Mouse (Mus musculus) kidney, postnatal 0 days (tissue): ENCODE data around the gene Sorcs2. TPM values are rescaled to one million over a fixed set of nuclear protein-coding genes. Genes with fewer than 3 reads are reported as not detected.

ENCODE experiments used
- ATAC-seq: fragments of 200-750 bp; cut with Nextera tagmentation; replicated peaks from 2 replicates; pipeline ENCODE4 v1.8.0; 2017; ENCODE audit warnings: low read depth, moderate number of reproducible peaks, moderate TSS enrichment, moderate library complexity; ENCODE audit not compliant: low FRiP score
- DNase-seq: peaks from one replicate; pipeline ENCODE4 v3.0.0-alpha.2; 2016; ENCODE audit warnings: low spot score
- H3K27ac ChIP-seq: fragments of 300-500 bp; sonication (generic); 2 replicates; pipeline ENCODE4 v1.5.1; 2014; ENCODE audit warnings: mild to moderate bottlenecking
- H3K27me3 ChIP-seq: fragments of 300-500 bp; sonication (generic); 2 replicates; pipeline ENCODE4 v1.6.1; 2014; ENCODE audit warnings: low read length, mixed read lengths; ENCODE audit not compliant: insufficient read depth
- H3K36me3 ChIP-seq: fragments of 300-500 bp; sonication (generic); 2 replicates; pipeline ENCODE4 v1.6.1; 2014; ENCODE audit warnings: low read length, mixed read lengths; ENCODE audit not compliant: insufficient read depth
- H3K4me1 ChIP-seq: fragments of 300-500 bp; sonication (generic); replicated peaks from 2 replicates; pipeline ENCODE4 v1.6.1; 2014; ENCODE audit warnings: antibody characterized with exemption, low read length, mixed read lengths; ENCODE audit not compliant: insufficient read depth
- H3K4me2 ChIP-seq: fragments of 300-500 bp; sonication (generic); 2 replicates; pipeline ENCODE4 v1.6.1; 2014; ENCODE audit warnings: mild to moderate bottlenecking, low read length, moderate library complexity, mixed read lengths
- H3K4me3 ChIP-seq: fragments of 300-500 bp; sonication (generic); replicated peaks from 2 replicates; pipeline ENCODE4 v1.5.1; 2014; ENCODE audit warnings: low read depth, low read length
- H3K9ac ChIP-seq: fragments of 300-500 bp; sonication (generic); 2 replicates; pipeline ENCODE4 v1.6.1; 2014; ENCODE audit warnings: low read depth, low read length
- H3K9me3 ChIP-seq: fragments of 300-500 bp; sonication (generic); replicated peaks from 2 replicates; pipeline ENCODE4 v1.6.1; 2016; ENCODE audit warnings: low read length, inconsistent platforms, mixed read lengths
- CTCF ChIP-seq: IDR thresholded peaks from 2 replicates; pipeline ENCODE4 v1.5.1; 2016; ENCODE audit warnings: antibody characterized with exemption, low read depth, mild to moderate bottlenecking, moderate library complexity
- WGBS: fragments of 180-500 bp; shearing (Covaris S2); extraction: QIAGEN DNeasy Blood & Tissue Kit; methylation state at CpG from one replicate; pipeline ENCODE4 v1.1.7; 2014; 5-methylcytosine and 5-hydroxymethylcytosine counted together
- polyA plus RNA-seq: library from polyadenylated mRNA; unstranded; fragments of >200 nt; fragmentation: Nextera tagmentation; extraction: Ambion mirVana; gene quantifications from 2 replicates; pipeline ENCODE4 v1.2.1, GENCODE M21; 2015

Sorcs2 gene
- polyA plus RNA-seq, 1 experiment from 2014 or later: 5.1 TPM

DNA sequence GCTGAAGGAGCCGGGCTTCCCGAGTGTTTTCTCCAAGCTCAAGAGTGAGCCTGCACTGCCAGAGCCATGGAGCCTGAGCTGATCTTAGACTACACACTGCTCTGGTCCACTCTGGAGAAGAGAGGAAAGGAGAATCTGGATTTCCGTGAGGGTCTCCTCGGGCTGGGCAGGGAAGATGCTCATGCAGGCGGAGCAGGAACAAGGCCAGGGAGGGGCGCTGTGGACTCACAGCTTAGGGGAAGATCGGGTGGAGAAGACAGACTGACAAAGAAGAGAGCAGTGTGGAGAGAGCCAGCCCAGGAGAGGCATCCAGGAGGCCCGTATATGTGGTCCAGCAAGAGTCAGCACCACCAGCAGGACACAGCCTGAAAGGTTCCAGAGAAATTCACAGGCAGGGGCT lies 248.8 kb downstream of the Sorcs2 start:
- H3K27ac ChIP-seq: no peak overlapping the region
- no peak overlapping the region for H3K9ac ChIP-seq
- H3K4me2 ChIP-seq: no peak overlapping the region
- no peaks in the 10 kb centered on the region for H3K27me3 ChIP-seq
- ATAC-seq (no peak), DNase-seq (no peak)
- H3K9me3 ChIP-seq: no peaks in the 10 kb centered on the region
- peak; percentile 46 for TF ChIP-seq CTCF
- no peaks in the 10 kb centered on the region for H3K4me1 ChIP-seq
- WGBS: 55% methylated on average over 8 of the region's 8 CpGs
- H3K36me3 ChIP-seq: no peaks in the 10 kb centered on the region
- H3K4me3 ChIP-seq: no peak overlapping the region

- Histone ChIP-seq H3K27ac (no peak overlapping the region), H3K4me2 (no peak overlapping the region), H3K9ac (no peak overlapping the region), H3K36me3 (no peaks in the 10 kb centered on the region), H3K9me3 (no peaks in the 10 kb centered on the region), H3K4me1 (no peaks in the 10 kb centered on the region), H3K27me3 (no peaks in the 10 kb centered on the region), H3K4me3 (no peak overlapping the region)
- DNase-seq: no peak
- 82% methylated on average over 2 of the region's 2 CpGs for WGBS
- ATAC-seq: no peak
- TF ChIP-seq CTCF: no peak
Measured at GRCm38 (mm10) chr5:36146589-36146988, 251.3 kb downstream of the Sorcs2 start.

DNA sequence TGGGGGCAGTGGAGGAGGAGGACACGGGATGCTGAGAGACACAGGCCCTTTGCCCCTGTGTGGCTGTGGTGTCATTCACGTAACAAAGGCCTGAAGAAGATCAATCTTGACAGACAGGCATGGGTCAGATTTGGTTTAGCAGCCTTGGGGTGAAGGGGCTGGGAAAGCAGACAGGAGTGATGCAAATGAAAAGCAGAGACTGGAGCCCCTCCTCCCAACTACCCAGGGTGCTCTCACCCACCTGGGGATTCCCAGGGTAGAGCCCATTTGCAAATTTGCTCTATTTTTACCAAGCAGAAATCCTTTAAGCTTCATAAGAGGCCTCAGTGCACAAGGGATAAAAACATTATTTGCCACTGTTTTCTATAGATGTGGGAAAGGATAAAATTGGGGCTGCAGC lies 253.4 kb downstream of the Sorcs2 start:
- no peak for TF ChIP-seq CTCF
- no peaks in the 10 kb centered on the region for H3K36me3 ChIP-seq
- no peaks in the 10 kb centered on the region for H3K4me1 ChIP-seq
- H3K27me3 ChIP-seq: no peaks in the 10 kb centered on the region
- DNase-seq (no peak), ATAC-seq (no peak)
- 62% methylated on average over 2 of the region's 2 CpGs for WGBS
- no peaks in the 10 kb centered on the region for H3K9me3 ChIP-seq
- no peak overlapping the region for H3K4me3 ChIP-seq
- no peak overlapping the region for H3K27ac ChIP-seq
- no peak overlapping the region for H3K9ac ChIP-seq
- no peak overlapping the region for H3K4me2 ChIP-seq

DNA sequence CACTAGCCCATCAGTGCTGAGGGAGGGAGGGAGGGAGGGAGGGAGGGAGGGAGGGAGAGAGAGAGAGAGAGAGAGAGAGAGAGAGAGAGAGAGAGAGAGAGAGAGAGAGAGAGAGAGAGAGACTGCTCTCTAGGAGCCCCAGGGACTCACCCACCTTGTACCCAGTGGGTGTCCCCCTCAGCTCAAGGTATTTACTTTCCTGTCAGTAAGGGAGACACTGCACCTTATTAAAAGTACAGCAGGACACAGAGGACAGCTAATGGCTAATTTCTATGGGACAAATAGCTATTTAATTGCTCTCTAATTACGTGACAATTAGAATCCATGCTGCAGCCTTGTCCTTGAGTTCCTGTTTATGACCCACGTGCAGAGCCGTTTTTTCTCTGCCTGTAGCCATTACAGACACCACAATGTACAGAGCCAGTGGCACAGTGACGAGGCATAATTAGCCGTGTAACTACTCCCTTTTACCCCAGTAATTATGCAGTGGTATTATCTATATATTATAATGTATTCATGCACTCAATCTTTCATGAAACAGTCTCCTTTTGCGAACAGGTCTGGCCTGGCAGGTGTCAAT lies 256.2 kb downstream of the Sorcs2 start:
- Histone ChIP-seq H3K9ac (no peak overlapping the region), H3K36me3 (no peaks in the 10 kb centered on the region), H3K4me2 (no peak overlapping the region), H3K4me3 (no peak overlapping the region), H3K9me3 (no peaks in the 10 kb centered on the region), H3K4me1 (no peaks in the 10 kb centered on the region), H3K27ac (no peak overlapping the region), H3K27me3 (no peaks in the 10 kb centered on the region)
- no peak for DNase-seq
- 65% methylated on average over 6 of the region's 6 CpGs for WGBS
- no peak for ATAC-seq
- TF ChIP-seq CTCF: no peak

- H3K27ac ChIP-seq: no peak overlapping the region
- DNase-seq (peak; percentile 50), ATAC-seq (no peak)
- H3K4me1 ChIP-seq: no peaks in the 10 kb centered on the region
- no peaks in the 10 kb centered on the region for H3K27me3 ChIP-seq
- TF ChIP-seq CTCF: peak; percentile 58
- 91% methylated on average over 4 of the region's 4 CpGs for WGBS
- no peak overlapping the region for H3K4me3 ChIP-seq
- no peak overlapping the region for H3K4me2 ChIP-seq
- no peak overlapping the region for H3K9ac ChIP-seq
- no peaks in the 10 kb centered on the region for H3K36me3 ChIP-seq
- no peaks in the 10 kb centered on the region for H3K9me3 ChIP-seq
Measured at GRCm38 (mm10) chr5:36141112-36141511, 256.8 kb downstream of the Sorcs2 start.

DNA sequence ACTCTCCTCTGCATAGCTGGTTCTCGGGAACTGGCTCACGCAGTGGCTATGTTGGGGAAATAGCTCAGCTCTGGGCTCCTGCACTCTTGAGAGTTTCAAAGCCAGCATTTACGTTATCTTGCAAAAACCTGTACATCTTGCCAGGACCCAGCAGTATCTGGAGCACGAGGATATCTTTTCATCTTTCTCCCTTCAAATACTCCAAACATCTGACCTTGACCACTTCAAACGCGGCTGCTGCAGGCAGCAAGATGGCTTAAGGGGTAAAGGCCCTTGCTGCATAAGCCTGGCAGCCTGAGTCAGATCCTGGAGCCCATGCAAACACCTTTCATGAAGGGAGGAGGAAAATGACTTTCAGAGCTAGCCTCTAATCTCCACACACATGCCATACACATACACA lies 258.2 kb downstream of the Sorcs2 start:
- Histone ChIP-seq H3K27ac (no peak overlapping the region), H3K4me1 (no peaks in the 10 kb centered on the region), H3K9ac (no peak overlapping the region), H3K4me3 (no peak overlapping the region), H3K9me3 (no peaks in the 10 kb centered on the region), H3K27me3 (no peaks in the 10 kb centered on the region), H3K36me3 (no peaks in the 10 kb centered on the region), H3K4me2 (no peak overlapping the region)
- no peak for ATAC-seq
- no peak for DNase-seq
- TF ChIP-seq CTCF: no peak
- 73% methylated on average over 6 of the region's 6 CpGs for WGBS
